Mouse (Mus musculus) neural tube, embryonic 13.5 days (tissue): ENCODE measurements at regions not wholly inside any gene's neighbourhood (a gene's known extent, or its start where the extent isn't known, plus 50 kb on each side); places are given as distances from the start of the nearest gene placed in this dataset.
A peak's percentile ranks its signal among the peaks of the same experiment; 100 is the strongest.

ENCODE experiments used
- ATAC-seq: fragments of 200-750 bp; cut with Nextera tagmentation; 2 replicates; pipeline ENCODE4 v1.8.0; 2017; ENCODE audit warnings: low read depth, mild to moderate bottlenecking, moderate TSS enrichment, moderate library complexity
- H3K27ac ChIP-seq: fragments of 300-500 bp; sonication (generic); replicated peaks from 2 replicates; pipeline ENCODE4 v1.5.1; 2015; ENCODE audit warnings: moderate library complexity, mild to moderate bottlenecking, inconsistent platforms
- H3K27me3 ChIP-seq: fragments of 300-500 bp; sonication (generic); 2 replicates; pipeline ENCODE4 v1.6.1; 2015; ENCODE audit warnings: mild to moderate bottlenecking, inconsistent platforms
- H3K36me3 ChIP-seq: fragments of 300-500 bp; sonication (generic); 2 replicates; pipeline ENCODE4 v1.6.1; 2015; ENCODE audit warnings: mild to moderate bottlenecking, inconsistent platforms
- H3K4me1 ChIP-seq: fragments of 300-500 bp; sonication (generic); replicated peaks from 2 replicates; pipeline ENCODE4 v1.6.1; 2015; ENCODE audit warnings: inconsistent platforms
- H3K4me2 ChIP-seq: fragments of 300-500 bp; sonication (generic); 2 replicates; pipeline ENCODE4 v1.6.1; 2015; ENCODE audit warnings: inconsistent platforms, mild to moderate bottlenecking, moderate library complexity
- H3K4me3 ChIP-seq: fragments of 300-500 bp; sonication (generic); 2 replicates; pipeline ENCODE4 v1.5.1; 2015; ENCODE audit warnings: mild to moderate bottlenecking, inconsistent platforms
- H3K9ac ChIP-seq: fragments of 300-500 bp; sonication (generic); 2 replicates; pipeline ENCODE4 v1.6.1; 2015; ENCODE audit warnings: moderate library complexity, mild to moderate bottlenecking, inconsistent platforms
- H3K9me3 ChIP-seq: fragments of 300-500 bp; sonication (generic); 2 replicates; pipeline ENCODE4 v1.6.1; 2016; ENCODE audit warnings: inconsistent platforms
- WGBS: fragments of 180-500 bp; shearing (Covaris S2); methylation state at CpG from one replicate; pipeline ENCODE4 v1.1.7; 2015; 5-methylcytosine and 5-hydroxymethylcytosine counted together

- no peak overlapping the region for H3K4me2 ChIP-seq
- H3K27ac ChIP-seq, result no peak overlapping the region
- H3K27me3 ChIP-seq, result no peaks in the 10 kb centered on the region
- 0 out of 2 replicates have a peak, but pooled peaks cover 3% of the 10 kb centered on the region for H3K4me1 ChIP-seq
- WGBS, result 87% methylated on average over 4 of the region's 4 CpGs
- no peak for ATAC-seq
- no peak overlapping the region for H3K4me3 ChIP-seq
- H3K9ac ChIP-seq, result no peak overlapping the region
- no peaks in the 10 kb centered on the region for H3K36me3 ChIP-seq
- H3K9me3 ChIP-seq, result no peaks in the 10 kb centered on the region
Observed at GRCm38 (mm10) chr10:98792019-98792741, 122.0 kb upstream of the Atp2b1 start.

- Histone ChIP-seq H3K36me3 (no peaks in the 10 kb centered on the region), H3K4me1 (0 out of 2 replicates have a peak, but pooled peaks cover 3% of the 10 kb centered on the region), H3K4me3 (no peak overlapping the region), H3K4me2 (no peak overlapping the region), H3K9me3 (no peaks in the 10 kb centered on the region), H3K27me3 (no peaks in the 10 kb centered on the region), H3K9ac (no peak overlapping the region), H3K27ac (no peak overlapping the region)
- WGBS, result 89% methylated on average over 9 of the region's 9 CpGs
- no peak for ATAC-seq
Observed at GRCm38 (mm10) chr10:98793926-98794536, 120.2 kb upstream of the Atp2b1 start.

GRCm38 (mm10) chr10:98796016-98796415 is 118.2 kb upstream of the Atp2b1 start:
- ATAC-seq, result no peak
- H3K36me3 ChIP-seq, result no peaks in the 10 kb centered on the region
- peaks cover 4% of the 10 kb centered on the region; the same call in 1 of the 2 replicates for H3K4me1 ChIP-seq
- H3K27me3 ChIP-seq, result no peaks in the 10 kb centered on the region
- H3K9ac ChIP-seq, result no peak overlapping the region
- no peak overlapping the region for H3K4me2 ChIP-seq
- H3K9me3 ChIP-seq, result no peaks in the 10 kb centered on the region
- no peak overlapping the region for H3K27ac ChIP-seq
- H3K4me3 ChIP-seq, result no peak overlapping the region
- WGBS, result 94% methylated on average over 3 of the region's 3 CpGs

GRCm38 (mm10) chr10:98798634-98799415 is 115.4 kb upstream of the Atp2b1 start:
- H3K4me3 ChIP-seq, result no peak overlapping the region
- WGBS, result 84% methylated on average over 6 of the region's 6 CpGs
- no peaks in the 10 kb centered on the region for H3K36me3 ChIP-seq
- peaks cover 6% of the 10 kb centered on the region; the same call in 1 of the 2 replicates for H3K4me1 ChIP-seq
- no peak overlapping the region for H3K9ac ChIP-seq
- H3K27me3 ChIP-seq, result no peaks in the 10 kb centered on the region
- no peaks in the 10 kb centered on the region for H3K9me3 ChIP-seq
- ATAC-seq, result no peak
- H3K4me2 ChIP-seq, result no peak overlapping the region
- H3K27ac ChIP-seq, result no peak overlapping the region

GRCm38 (mm10) chr10:98799830-98800229 is 114.4 kb upstream of the Atp2b1 start:
- no peaks in the 10 kb centered on the region for H3K36me3 ChIP-seq
- no peaks in the 10 kb centered on the region for H3K27me3 ChIP-seq
- H3K4me3 ChIP-seq, result no peak overlapping the region
- H3K9me3 ChIP-seq, result no peaks in the 10 kb centered on the region
- peaks cover 6% of the 10 kb centered on the region; the same call in 1 of the 2 replicates for H3K4me1 ChIP-seq
- H3K27ac ChIP-seq, result no peak overlapping the region
- WGBS, result 83% methylated on average over 3 of the region's 3 CpGs
- no peak overlapping the region for H3K4me2 ChIP-seq
- ATAC-seq, result no peak
- H3K9ac ChIP-seq, result no peak overlapping the region

GRCm38 (mm10) chr10:98800949-98801348 is 113.3 kb upstream of the Atp2b1 start:
- H3K9ac ChIP-seq, result peak overlapping the region; percentile 41; the same call in 1 of the 2 replicates
- peaks cover 6% of the 10 kb centered on the region; the same call in 1 of the 2 replicates for H3K4me1 ChIP-seq
- H3K36me3 ChIP-seq, result no peaks in the 10 kb centered on the region
- no peak overlapping the region for H3K4me3 ChIP-seq
- H3K4me2 ChIP-seq, result peak overlapping the region; percentile 41
- H3K27me3 ChIP-seq, result no peaks in the 10 kb centered on the region
- no peak overlapping the region for H3K27ac ChIP-seq
- WGBS, result 16% methylated on average over 8 of the region's 8 CpGs
- no peaks in the 10 kb centered on the region for H3K9me3 ChIP-seq
- ATAC-seq, result no peak

GRCm38 (mm10) chr10:98805013-98805412 is 109.2 kb upstream of the Atp2b1 start:
- Histone ChIP-seq H3K36me3 (no peaks in the 10 kb centered on the region), H3K4me2 (no peak overlapping the region), H3K4me3 (no peak overlapping the region), H3K9ac (no peak overlapping the region), H3K27ac (no peak overlapping the region), H3K4me1 (peaks cover 6% of the 10 kb centered on the region; the same call in 1 of the 2 replicates), H3K9me3 (no peaks in the 10 kb centered on the region), H3K27me3 (no peaks in the 10 kb centered on the region)
- WGBS, result 93% methylated on average over 1 of the region's 1 CpGs
- ATAC-seq, result no peak

GRCm38 (mm10) chr10:98806798-98807535 is 107.2 kb upstream of the Atp2b1 start:
- Histone ChIP-seq H3K27ac (no peak overlapping the region), H3K4me3 (no peak overlapping the region), H3K36me3 (no peaks in the 10 kb centered on the region), H3K4me2 (no peak overlapping the region), H3K27me3 (no peaks in the 10 kb centered on the region), H3K4me1 (no peaks in the 10 kb centered on the region), H3K9ac (no peak overlapping the region), H3K9me3 (no peaks in the 10 kb centered on the region)
- 84% methylated on average over 19 of the region's 19 CpGs for WGBS
- ATAC-seq, result no peak

- Histone ChIP-seq H3K27ac (no peak overlapping the region), H3K4me2 (no peak overlapping the region), H3K4me3 (no peak overlapping the region), H3K36me3 (no peaks in the 10 kb centered on the region), H3K27me3 (no peaks in the 10 kb centered on the region), H3K9me3 (no peaks in the 10 kb centered on the region), H3K9ac (no peak overlapping the region), H3K4me1 (no peaks in the 10 kb centered on the region)
- WGBS, result 18% methylated on average over 4 of the region's 4 CpGs
- ATAC-seq, result no peak
Observed at GRCm38 (mm10) chr10:98808644-98809043, 105.6 kb upstream of the Atp2b1 start.

- H3K27ac ChIP-seq, result no peak overlapping the region
- ATAC-seq, result no peak
- WGBS, result 93% methylated on average over 5 of the region's 5 CpGs
Observed at GRCm38 (mm10) chr10:98829051-98829450, 85.2 kb upstream of the Atp2b1 start.

GRCm38 (mm10) chr10:98831488-98831887 is 82.7 kb upstream of the Atp2b1 start:
- 57% methylated on average over 7 of the region's 7 CpGs for WGBS
- no peak overlapping the region for H3K27ac ChIP-seq
- H3K4me1 ChIP-seq, result no peaks in the 10 kb centered on the region
- H3K9ac ChIP-seq, result no peak overlapping the region
- ATAC-seq, result no peak
- H3K27me3 ChIP-seq, result no peaks in the 10 kb centered on the region
- no peaks in the 10 kb centered on the region for H3K9me3 ChIP-seq
- H3K4me2 ChIP-seq, result no peak overlapping the region
- H3K36me3 ChIP-seq, result no peaks in the 10 kb centered on the region
- H3K4me3 ChIP-seq, result no peak overlapping the region

More at GRCm38 (mm10) chr10:98829051-98829450, 85.2 kb upstream of the Atp2b1 start:
- Histone ChIP-seq H3K36me3 (no peaks in the 10 kb centered on the region), H3K9me3 (no peaks in the 10 kb centered on the region), H3K4me3 (no peak overlapping the region), H3K27me3 (no peaks in the 10 kb centered on the region), H3K4me1 (no peaks in the 10 kb centered on the region), H3K9ac (no peak overlapping the region), H3K4me2 (no peak overlapping the region)
